Mouse (Mus musculus) Patski (cell line): ENCODE data around the gene Olig1. TPM values are rescaled to one million over a fixed set of nuclear protein-coding genes. Genes with fewer than 3 reads are reported as not detected.
"Not testable (repeated sequence)": the region's sequence is repeated elsewhere in the genome, so short reads cannot be mapped to it uniquely, and the experiment has no call there.

Experiments
- ATAC-seq: fragments of 100-300 bp; one replicate; pipeline ENCODE4 v1.8.0; 2021
- CTCF ChIA-PET: fragments of 350-600 bp; sonication (Branson Sonifier 250); formaldehyde crosslinking; loops from one replicate; lab custom pipeline; 2022; ENCODE audit warnings: inconsistent platforms; lab: Charles Lee
- POLR2A ChIA-PET: fragments of 350-600 bp; sonication (Branson Sonifier 250); formaldehyde crosslinking; loops from one replicate; lab custom pipeline; 2022; ENCODE audit warnings: antibody characterized with exemption, inconsistent platforms; lab: Charles Lee
- DNase-seq: peaks from one replicate; pipeline ENCODE4 v3.0.0-alpha.2; 2011; ENCODE audit warnings: low read depth, low spot score
- H3K27me3 ChIP-seq: fragments of 371-371 bp; one replicate; pipeline ENCODE4 v1.5.1; 2021
- CTCF ChIP-seq: fragments of 100-300 bp; IDR thresholded peaks from one replicate; pipeline ENCODE4 v1.5.1; 2021
- in situ Hi-C: fragments of 300-500 bp; cut with MboI; formaldehyde crosslinking; loops from 3 replicates; pipeline ENCODE4 v1.11.1; 2018; ENCODE audit warnings: low pct_unique_long_range_greater_than_20kb, mixed read lengths
- polyA plus RNA-seq: library from polyadenylated mRNA; unstranded; gene quantifications from one replicate; pipeline ENCODE4 v1.2.3, GENCODE M21; 2021

Gene Olig1
- polyA plus RNA-seq, 1 experiment from 2014 or later: not detected

DNA sequence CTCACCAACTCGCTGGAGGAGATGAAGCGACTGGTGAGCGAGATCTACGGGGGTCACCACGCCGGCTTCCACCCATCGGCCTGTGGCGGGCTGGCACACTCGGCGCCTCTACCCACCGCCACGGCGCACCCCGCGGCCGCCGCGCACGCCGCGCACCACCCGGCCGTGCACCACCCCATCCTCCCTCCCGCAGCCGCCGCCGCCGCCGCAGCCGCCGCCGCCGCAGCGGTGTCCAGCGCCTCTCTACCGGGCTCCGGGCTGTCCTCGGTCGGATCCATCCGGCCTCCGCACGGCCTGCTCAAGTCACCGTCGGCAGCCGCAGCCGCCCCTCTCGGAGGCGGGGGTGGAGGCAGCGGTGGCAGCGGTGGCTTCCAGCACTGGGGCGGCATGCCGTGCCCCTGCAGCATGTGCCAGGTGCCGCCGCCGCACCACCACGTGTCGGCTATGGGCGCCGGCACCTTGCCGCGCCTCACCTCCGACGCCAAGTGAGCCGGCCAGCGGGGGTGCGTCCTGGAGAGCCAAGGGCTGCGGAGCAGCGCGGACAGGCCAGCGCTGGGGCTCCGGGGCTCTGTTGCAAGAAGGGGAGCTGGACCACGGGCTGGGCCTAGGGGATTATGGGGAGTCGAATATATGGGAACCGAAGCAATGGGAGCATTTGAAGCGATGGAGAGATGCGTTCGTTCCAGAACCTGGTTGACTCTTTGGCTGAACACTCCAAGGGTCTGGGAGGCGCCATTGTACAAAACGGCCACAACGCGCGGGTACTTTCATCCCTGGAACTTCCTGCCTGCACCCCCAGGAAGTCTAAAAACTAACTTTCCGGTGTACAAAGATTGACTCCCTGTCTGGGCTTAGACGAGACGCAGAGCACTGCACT, 42.5 kb upstream of the Olig1 start:
- no peak for TF ChIP-seq CTCF
- ATAC-seq: no peak

DNA sequence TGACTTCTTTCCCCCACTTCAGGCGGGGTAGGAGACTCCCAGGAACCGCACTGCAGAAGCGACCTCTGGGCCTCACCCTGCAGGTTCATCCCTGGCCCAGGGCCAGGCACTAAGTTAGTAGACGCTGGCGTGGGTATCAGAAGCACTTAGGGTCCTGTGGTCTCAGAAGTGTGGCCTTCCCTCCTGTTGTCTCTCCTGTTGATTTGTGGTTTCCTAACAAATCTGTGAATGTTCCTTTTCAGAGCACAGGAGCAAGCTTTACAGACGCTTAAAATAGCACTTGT, 41.9 kb upstream of the Olig1 start:
- H3K27me3 ChIP-seq: peaks cover 60% of the 10 kb centered on the region
- ChIA-PET POLR2A (no interaction called here), CTCF (interaction anchor here (1.0 kb wide), 1 partner anchor 11 kb away, joined by 3 read pairs; no protein-coding TSS in a partner anchor)
- ATAC-seq: no peak
- DNase-seq: no peak
- in situ Hi-C loops: no loop called here
- no peak for TF ChIP-seq CTCF

More for the DNA sequence above, 42.5 kb upstream of the Olig1 start:
- DNase-seq: no peak
- ChIA-PET CTCF (interaction anchor here (1.0 kb wide), 1 partner anchor 11 kb away, joined by 3 read pairs; no protein-coding TSS in a partner anchor), POLR2A (no interaction called here)
- H3K27me3 ChIP-seq: peaks cover 66% of the 10 kb centered on the region
- in situ Hi-C loops: no loop called here

DNA sequence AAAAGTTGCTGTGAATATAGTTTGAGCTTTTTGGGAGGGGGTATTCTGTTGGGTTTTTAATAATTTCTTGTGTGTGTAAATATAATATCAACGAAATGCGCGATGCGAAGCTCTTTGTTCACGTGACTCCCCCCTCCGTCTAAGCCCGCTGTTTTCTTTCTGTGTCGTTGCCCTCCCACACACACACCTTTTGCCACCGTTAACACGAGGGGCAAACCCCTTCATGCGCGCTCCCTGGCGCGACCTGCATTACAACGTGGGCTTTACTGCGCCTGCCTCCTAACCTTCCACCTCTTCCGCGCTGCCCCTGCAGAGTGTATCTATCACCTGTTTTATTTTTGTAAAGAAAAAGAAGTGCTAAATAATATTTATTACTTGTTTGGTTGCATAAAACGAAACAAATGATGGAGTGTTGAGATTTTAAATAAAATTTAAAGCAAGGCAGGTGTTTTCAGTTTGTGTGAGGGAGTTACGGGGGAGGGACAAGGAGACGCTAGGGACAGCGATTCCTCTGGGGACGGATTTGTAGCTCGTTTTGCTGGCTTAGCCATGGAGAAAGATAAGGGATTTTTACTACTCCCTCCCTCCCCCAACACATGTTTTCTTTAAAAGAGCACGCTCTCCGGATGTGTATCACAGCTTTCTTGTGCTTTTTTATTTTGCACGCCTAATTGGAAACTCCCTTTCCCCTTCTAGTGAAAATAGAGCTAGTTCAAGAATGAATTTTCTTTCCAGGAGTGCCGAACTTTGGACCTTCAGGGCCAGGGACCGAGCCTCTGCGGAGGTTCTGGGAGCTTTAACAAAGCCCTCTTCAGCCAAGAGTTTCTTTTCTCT, 41.1 kb upstream of the Olig1 start:
- ChIA-PET CTCF (no interaction called here), POLR2A (no interaction called here)
- no peak for TF ChIP-seq CTCF
- ATAC-seq (no peak), DNase-seq (no peak)
- peaks cover 60% of the 10 kb centered on the region for H3K27me3 ChIP-seq
- in situ Hi-C loops: no loop called here

DNA sequence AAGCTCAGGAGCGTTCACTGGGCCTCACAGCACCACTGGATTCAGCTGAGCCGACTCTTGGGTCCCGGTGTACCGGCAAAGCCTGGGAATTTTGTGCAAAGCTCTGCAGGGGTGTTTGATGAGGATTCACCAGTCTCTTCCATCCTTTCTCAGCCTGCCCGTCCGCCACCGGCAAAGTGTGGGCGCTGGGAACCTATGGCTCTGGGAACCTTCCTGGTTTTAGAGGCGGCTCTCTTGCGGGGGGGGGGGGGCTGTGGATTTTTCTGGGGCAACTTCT, 40.6 kb upstream of the Olig1 start:
- in situ Hi-C loops: no loop called here
- TF ChIP-seq CTCF: no peak
- ATAC-seq: no peak
- ChIA-PET CTCF (no interaction called here), POLR2A (no interaction called here)
- H3K27me3 ChIP-seq: peaks cover 59% of the 10 kb centered on the region
- DNase-seq: no peak

DNA sequence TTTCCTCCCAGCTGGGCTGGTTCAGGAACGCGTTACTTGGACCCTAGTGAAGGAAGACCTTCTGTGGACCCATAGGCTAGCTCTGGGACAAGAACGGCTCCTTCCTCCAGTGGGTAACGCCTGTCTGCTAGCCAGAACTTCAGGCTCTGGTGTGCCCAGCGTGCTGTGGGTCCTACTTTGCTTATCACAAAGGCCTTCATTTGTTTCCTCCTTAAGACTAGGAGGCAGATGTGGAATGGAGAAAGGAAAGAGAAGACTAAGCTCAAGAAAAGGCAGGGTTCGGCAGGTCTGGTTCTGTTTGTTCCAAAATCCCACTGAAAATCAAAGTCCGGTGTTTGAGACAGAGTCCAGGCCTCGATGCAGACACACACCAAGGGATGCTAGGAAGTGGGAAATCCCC, 39.9 kb upstream of the Olig1 start:
- DNase-seq (no peak), ATAC-seq (no peak)
- CTCF ChIA-PET: no interaction called here
- POLR2A ChIA-PET: no interaction called here
- in situ Hi-C loops: no loop called here
- peaks cover 54% of the 10 kb centered on the region for H3K27me3 ChIP-seq
- no peak for TF ChIP-seq CTCF

DNA sequence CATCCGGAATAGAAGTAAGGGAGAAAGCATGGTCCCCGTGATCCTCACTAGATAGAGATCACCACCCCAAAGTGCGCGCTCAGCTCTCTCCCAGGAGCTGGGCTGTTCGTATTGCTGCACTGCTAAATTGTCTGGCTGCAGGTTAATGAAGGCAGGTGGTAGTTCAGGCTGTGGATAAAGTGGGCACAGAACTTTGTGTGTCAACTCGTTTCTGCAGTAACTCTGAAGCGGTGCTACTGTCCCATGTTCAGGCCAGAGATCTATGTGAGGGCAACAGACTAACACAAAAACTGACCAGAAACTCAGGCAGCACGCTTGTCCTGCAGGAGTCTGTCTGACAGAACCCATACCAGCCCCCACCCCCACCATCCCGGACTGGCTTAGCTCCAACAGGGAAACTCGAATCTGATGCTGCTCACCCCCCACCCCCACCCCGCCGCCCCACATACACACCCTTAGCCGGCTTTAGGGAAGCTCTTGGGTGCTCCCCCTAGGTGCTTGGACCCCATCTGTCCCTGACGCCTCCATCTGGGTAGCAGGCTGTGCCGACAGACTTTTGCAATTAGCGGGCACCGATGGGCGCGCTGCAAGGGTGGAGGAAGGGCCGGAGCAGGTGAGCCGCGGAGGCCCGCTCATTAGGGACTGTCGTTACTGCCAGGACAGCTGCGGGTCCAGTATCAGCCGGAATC, 37.6 kb upstream of the Olig1 start:
- in situ Hi-C loops: no loop called here
- ATAC-seq (no peak), DNase-seq (no peak)
- no peak for TF ChIP-seq CTCF
- ChIA-PET CTCF (no interaction called here), POLR2A (no interaction called here)
- peaks cover 36% of the 10 kb centered on the region for H3K27me3 ChIP-seq

DNA sequence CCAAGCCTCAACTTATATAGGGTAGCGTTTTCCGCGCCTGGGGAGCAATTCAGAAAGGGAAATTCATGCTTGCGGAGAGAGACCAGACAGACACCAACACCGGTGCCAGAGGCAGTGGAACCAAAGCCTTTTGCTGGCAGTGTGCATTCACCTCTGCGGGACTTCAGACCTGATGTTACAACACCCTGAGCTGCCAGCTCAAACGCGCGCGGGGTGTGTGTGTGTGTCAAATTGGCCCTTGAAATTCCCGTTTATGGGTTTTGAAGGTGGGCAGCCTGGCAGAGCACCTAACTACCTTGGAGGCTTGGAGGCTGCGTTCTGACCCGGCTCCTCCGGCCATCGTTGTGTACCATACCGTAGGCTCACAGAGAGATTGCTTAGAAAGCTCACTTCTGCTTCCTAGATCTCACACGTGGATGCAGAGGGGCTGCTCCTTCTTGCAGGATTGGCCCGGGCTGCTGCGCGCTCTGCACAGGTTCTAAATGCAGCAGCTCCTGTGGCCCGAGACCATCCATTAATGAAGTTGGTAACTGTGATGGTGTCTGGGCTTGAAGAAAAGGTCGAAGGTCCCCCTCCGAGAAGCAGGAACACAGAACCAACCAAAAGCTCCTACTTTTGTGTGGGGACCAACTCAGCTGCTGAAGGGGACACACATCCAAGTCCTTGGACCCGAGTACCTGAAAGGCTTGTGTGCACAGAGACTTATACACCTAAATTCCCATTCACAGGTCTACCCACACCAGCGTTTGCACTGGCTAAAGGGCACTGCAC, 36.9 kb upstream of the Olig1 start:
- in situ Hi-C loops: no loop called here
- ChIA-PET CTCF (no interaction called here), POLR2A (no interaction called here)
- DNase-seq (no peak), ATAC-seq (no peak)
- no peak for TF ChIP-seq CTCF
- H3K27me3 ChIP-seq: peaks cover 31% of the 10 kb centered on the region

DNA sequence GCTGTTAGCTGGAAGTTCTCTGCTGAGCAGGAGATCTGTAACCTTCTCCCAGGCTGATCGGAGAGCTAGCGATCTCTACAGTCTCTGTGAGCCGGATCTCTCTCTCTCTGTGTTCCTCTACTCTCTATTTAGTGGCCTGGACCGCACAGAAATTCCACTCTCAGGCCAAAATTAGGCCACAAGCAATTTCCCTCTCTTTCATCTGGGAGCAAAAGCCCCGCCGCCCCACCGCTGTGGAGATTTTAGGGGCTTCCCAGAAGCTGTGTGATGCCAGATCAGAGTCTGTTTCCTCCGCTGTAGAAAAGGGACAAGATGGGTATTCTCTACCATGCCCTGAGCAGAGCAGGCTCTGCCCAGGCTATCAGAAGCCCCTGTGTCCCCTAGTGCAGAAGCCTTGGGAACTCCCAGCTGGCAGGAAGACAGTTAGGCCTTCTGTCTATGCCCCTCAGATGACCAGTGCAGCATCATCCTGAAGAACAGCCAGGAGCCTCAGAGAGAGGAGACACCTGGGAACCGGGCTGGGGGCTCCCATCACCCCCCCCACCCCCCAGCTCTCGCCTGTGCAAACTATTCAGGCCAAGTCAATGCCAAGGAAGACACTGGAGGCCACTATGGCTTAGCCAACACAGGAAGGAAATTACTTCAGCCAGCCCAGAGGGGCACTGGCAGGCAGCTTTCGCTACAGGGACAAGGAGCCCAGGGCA, 36.2 kb upstream of the Olig1 start:
- TF ChIP-seq CTCF: no peak
- peaks cover 25% of the 10 kb centered on the region for H3K27me3 ChIP-seq
- ATAC-seq: no peak
- CTCF ChIA-PET: no interaction called here
- in situ Hi-C loops: no loop called here
- no peak for DNase-seq
- POLR2A ChIA-PET: no interaction called here

DNA sequence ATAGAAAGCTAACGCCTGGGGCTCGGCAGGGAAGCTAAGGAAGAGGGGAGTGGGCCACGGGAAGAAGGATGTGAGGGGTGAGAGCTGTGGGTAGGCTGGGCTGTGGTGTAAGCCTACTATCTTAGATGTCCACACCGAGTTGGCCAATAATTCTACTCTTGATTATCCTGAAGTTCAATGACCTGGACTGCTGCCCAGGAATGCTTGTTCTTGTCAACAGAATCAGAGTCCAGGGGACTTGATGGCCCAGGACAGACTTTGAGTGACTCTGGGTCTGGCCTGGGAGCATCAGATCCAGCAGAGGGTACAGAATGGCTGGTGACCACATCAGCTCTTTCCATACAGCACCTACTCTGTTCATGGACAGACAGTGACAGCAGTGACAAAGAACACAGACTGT, 30.5 kb upstream of the Olig1 start:
- DNase-seq (no peak), ATAC-seq (no peak)
- POLR2A ChIA-PET: no interaction called here
- CTCF ChIA-PET: no interaction called here
- in situ Hi-C loops: no loop called here
- peaks cover 12% of the 10 kb centered on the region for H3K27me3 ChIP-seq
- TF ChIP-seq CTCF: no peak

DNA sequence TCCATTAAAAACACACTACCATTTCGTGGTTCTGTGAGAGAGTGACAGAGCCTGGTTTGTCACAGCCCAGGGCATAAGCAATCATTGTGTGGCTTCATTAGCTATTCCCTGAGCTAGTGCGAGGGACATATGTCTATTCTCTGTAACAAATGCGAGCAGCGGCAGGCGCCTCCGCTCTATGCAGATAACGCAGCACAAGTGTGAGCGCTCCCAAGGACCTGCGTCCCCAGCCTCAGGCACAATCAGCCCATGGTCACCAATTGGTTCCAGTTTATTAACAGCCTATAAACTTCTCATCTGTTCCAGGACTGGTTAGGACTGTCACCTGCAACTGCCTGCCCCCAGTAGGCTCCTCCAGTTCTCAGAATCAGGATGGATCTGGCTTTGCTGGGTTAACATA, 23.3 kb upstream of the Olig1 start:
- DNase-seq: no peak
- ChIA-PET POLR2A (no interaction called here), CTCF (no interaction called here)
- no peak for ATAC-seq
- no peak for TF ChIP-seq CTCF
- in situ Hi-C loops: no loop called here
- peaks cover 18% of the 10 kb centered on the region for H3K27me3 ChIP-seq

DNA sequence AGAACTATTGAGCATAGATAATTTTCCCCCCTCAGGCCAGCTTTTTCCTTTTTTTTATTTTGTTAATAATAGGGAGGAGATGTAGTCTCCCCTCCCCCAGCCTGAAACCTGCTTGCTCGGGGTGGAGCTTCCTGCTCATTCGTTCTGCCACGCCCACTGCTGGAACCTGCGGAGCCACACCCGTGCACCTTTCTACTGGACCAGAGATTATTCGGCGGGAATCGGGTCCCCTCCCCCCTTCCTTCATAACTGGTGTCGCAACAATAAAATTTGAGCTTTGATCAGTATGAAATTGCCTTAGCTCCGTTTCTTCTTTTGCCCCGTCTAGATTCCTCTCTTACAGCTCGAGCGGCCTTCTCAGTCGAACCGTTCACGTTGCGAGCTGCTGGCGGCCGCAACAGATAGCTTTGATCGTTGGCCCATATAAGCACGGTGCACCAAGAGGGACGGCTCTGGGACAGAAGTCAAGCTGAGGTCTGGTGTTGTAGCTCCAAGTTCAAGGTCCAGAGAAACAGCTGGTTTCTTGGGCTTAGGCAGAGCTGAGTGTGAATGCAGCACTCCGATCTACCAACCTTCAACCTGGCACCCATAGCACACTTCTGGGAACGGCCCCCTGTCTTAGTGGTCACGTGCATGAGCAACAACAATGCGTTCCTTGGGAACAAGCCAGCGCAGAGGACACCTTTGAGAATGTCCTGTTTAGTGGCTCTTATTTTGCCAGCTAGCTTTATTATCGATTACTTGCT, 14.0 kb upstream of the Olig1 start:
- ChIA-PET CTCF (interaction anchor here (0.7 to 1.2 kb wide), 2 partner anchors 12 kb away, joined by 3 read pairs; no protein-coding TSS in a partner anchor), POLR2A (interaction anchor here (1.8 kb wide), 1 partner anchor 13 kb away, joined by 5 read pairs; no protein-coding TSS in a partner anchor)
- ATAC-seq, in situ Hi-C loops, DNase-seq: not testable (repeated sequence)
- peaks cover 16% of the 10 kb centered on the region for H3K27me3 ChIP-seq
